Mouse (Mus musculus) left cerebral cortex, adult 2 months (tissue): ENCODE data around the gene Cnr2. TPM values are rescaled to one million over a fixed set of nuclear protein-coding genes. Genes with fewer than 3 reads are reported as not detected.

Experiments
- DNase-seq, 2 experiments: peaks; one replicate each; pipeline ENCODE4 v3.0.0; 2021 to 2022; ENCODE audit warnings: low spot score in 2 of 2, mixed read lengths in 1 of 2; ENCODE audit errors: extremely low spot score in 1 of 2
- H3K27ac ChIP-seq: fragments of 200-600 bp; 2 replicates; pipeline ENCODE4 v1.8.1; 2022
- H3K4me3 ChIP-seq: fragments of 200-600 bp; 2 replicates; pipeline ENCODE4 v1.8.1; 2022
- CTCF ChIP-seq: fragments of 200-600 bp; IDR thresholded peaks from 2 replicates; pipeline ENCODE4 v1.8.1; 2022; ENCODE audit warnings: antibody characterized with exemption, mild to moderate bottlenecking, moderate library complexity
- intact Hi-C: fragments of 180-260 bp; cut with DNase I; formaldehyde crosslinking; loops from one replicate; pipeline ENCODE4 v1.15.1; 2025
- total RNA-seq, 2 experiments: library from RNA; stranded (reverse); gene quantifications; 2 replicates each; pipeline ENCODE4 v1.2.3; 2021

The Cnr2 gene
- total RNA-seq, 2 experiments from 2014 or later: 0.11 TPM; not detected in 1

- no peak for TF ChIP-seq CTCF
- no peak for DNase-seq
- intact Hi-C loops: loop anchor here (1.0 kb wide), 1 partner anchor 9 kb away; the partner anchor contains the start of gene Lypla2
- H3K27ac ChIP-seq: peak overlapping the region; percentile 99
- H3K4me3 ChIP-seq: peak overlapping the region; percentile 59
Measured at GRCm38 (mm10) chr4:135962946-135963345, 67.8 kb downstream of the Cnr2 start.

- H3K27ac ChIP-seq: peak within 1 kb of the TSS; percentile 99
- intact Hi-C loops: loop anchor here (1.0 kb wide), 1 partner anchor 9 kb away; the partner anchor contains the start of gene Lypla2
- no peak for TF ChIP-seq CTCF
Measured at GRCm38 (mm10) chr4:135963457-135964193, 68.4 kb downstream of the Cnr2 start, which contains the start of gene Gale. TSS of gene Gale (plus strand) at chr4:135963727.

DNA sequence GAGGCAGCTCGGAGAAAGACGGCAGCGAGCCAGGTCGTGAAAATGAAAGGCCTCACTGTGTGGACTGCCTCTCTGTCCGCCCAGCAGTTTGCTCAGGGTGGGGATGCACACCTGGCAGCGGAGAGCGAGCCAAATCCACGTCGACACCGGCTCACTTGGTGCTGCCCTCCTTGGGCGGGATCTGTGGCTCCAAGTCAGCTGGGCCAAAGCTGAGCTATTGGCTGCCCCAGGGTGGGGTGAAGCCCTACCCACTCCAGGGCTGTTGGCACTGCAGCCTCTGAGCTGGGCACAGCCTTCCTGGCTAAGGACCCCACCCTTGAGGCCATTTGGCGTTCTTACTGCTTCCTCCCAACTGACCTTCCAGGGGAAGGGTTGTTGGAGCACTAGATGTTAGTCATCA lies 69.2 kb downstream of the Cnr2 start:
- peak overlapping the region; percentile 59 for H3K4me3 ChIP-seq
- intact Hi-C loops: no loop called here
- no peak for TF ChIP-seq CTCF
- peak overlapping the region; percentile 99 for H3K27ac ChIP-seq
- peak; percentile 48 to 50 for DNase-seq

More at GRCm38 (mm10) chr4:135963457-135964193, 68.4 kb downstream of the Cnr2 start, which contains the start of gene Gale:
- peak within 1 kb of the TSS; percentile 59 for H3K4me3 ChIP-seq
- peak; percentile 94 to 95 for DNase-seq

GRCm38 (mm10) chr4:135965113-135965512 lies 69.9 kb downstream of the Cnr2 start:
- Histone ChIP-seq H3K27ac (no peak overlapping the region), H3K4me3 (no peak overlapping the region)
- intact Hi-C loops: no loop called here
- no peak for TF ChIP-seq CTCF
- no peak for DNase-seq

DNA sequence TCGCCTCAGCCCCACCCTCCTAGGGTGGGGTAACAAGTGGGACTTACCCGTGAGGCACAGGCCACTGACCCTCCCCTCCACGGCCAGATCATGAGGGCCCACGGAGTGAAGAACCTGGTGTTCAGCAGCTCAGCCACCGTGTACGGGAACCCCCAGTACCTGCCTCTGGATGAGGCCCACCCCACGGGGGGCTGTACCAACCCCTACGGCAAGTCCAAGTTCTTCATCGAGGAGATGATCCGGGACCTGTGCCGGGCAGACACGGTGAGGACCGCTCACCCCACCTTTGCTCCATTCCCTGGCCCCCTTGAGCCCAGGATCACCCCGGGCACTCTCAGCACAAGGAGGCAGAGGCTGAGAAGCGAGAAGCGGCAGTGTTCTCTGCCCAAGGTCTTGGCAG lies 71.1 kb downstream of the Cnr2 start:
- TF ChIP-seq CTCF: no peak
- Histone ChIP-seq H3K27ac (no peak overlapping the region), H3K4me3 (no peak overlapping the region)
- intact Hi-C loops: no loop called here
- DNase-seq: no peak

DNA sequence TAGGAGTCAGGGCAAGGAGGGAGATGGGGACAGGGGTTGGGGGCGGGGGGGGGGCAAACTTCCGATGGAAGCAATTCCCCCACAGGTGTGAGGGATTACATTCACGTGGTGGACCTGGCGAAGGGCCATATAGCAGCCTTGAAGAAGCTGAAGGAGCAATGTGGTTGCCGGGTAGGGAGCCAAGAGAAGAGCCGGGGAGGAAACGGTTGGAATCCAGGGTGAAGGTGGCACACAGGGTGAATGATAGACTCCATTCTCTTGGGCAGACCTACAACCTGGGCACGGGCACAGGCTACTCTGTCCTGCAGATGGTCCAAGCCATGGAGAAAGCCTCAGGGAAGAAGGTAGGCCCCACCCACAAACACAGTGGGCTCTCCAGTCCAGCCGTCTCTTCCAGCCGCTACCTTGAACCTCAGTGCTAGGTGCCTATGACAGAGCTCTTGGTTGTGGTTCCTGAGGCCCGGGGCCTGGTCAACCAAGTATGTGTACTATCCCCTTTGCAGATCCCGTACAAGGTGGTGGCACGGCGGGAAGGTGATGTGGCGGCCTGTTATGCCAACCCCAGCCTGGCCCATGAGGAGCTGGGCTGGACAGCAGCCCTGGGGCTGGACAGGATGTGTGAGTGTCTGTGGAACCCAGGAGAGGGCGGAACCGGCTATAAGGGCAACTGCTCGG lies 72.0 kb downstream of the Cnr2 start:
- no peak for DNase-seq
- no peak overlapping the region for H3K4me3 ChIP-seq
- no peak for TF ChIP-seq CTCF
- intact Hi-C loops: no loop called here
- no peak overlapping the region for H3K27ac ChIP-seq

DNA sequence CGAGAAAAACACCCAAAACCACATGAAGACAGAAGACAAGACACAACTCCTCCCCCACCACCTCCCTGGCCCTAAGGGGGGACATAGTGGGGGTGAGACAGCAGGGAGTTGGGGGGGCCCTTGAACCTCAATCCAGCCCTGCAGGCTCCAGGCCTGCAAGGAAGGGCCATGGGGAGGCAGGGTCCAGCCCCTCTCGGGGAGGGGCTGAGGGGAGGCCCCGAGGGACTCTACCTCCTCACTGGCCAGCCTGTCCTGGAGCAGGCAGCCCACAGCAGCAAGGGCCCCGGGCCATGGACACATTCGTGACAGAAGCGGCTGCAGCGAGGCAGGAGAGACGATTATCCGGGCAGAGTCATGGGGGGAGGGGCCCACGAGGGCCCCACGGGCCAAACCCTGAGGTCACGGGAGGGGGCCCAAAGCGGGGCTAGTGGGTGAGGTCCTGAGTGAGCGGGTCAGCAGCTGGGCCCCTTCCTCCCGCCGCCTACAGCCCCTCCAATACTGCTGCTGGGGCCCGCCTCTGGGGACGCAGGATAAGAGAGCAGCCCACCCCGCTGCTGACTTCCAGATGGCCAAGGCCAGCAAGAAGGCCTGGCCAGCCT lies 73.2 kb downstream of the Cnr2 start:
- Histone ChIP-seq H3K27ac (no peak overlapping the region), H3K4me3 (no peak overlapping the region)
- DNase-seq: no peak
- TF ChIP-seq CTCF: no peak
- intact Hi-C loops: no loop called here

- TF ChIP-seq CTCF: no peak
- intact Hi-C loops: no loop called here
- no peak for DNase-seq
- H3K4me3 ChIP-seq: no peak overlapping the region
- no peak overlapping the region for H3K27ac ChIP-seq
Measured at GRCm38 (mm10) chr4:135969070-135969750, 74.0 kb downstream of the Cnr2 start.

Other genes starting within 250 kb of the Cnr2 start
- gene Ifnlr1, start 209.1 kb upstream of the Cnr2 start, total RNA-seq: under 1 TPM; 0.16 to 0.25 TPM
- gene Il22ra1, start 167.2 kb upstream of the Cnr2 start, total RNA-seq: under 1 TPM in 1 of 2 experiments, not detected in 1; 0.14 TPM
- gene Myom3, start 135.7 kb upstream of the Cnr2 start, total RNA-seq: 1 to 10 TPM in 1 of 2 experiments, under 1 TPM in 1; 0.96 to 1.4 TPM
- gene Srsf10, start 39.6 kb upstream of the Cnr2 start, total RNA-seq: 10 to 100 TPM; 70.8 to 82.2 TPM
- gene Pnrc2, start 21.5 kb upstream of the Cnr2 start, total RNA-seq: 10 to 100 TPM; 41.1 to 41.7 TPM
- gene Fuca1, start 25.3 kb downstream of the Cnr2 start, total RNA-seq: 10 to 100 TPM; 34.9 to 37.9 TPM
- 10 to 100 TPM; 33.4 to 34.1 TPM for gene Hmgcl, start 51.1 kb downstream of the Cnr2 start, total RNA-seq
- 10 to 100 TPM; 22.0 to 22.9 TPM for gene Gale, start 68.3 kb downstream of the Cnr2 start, total RNA-seq
- 10 to 100 TPM; 92.9 to 96.7 TPM for gene Lypla2, start 77.2 kb downstream of the Cnr2 start, total RNA-seq
- 10 to 100 TPM; 75.9 to 95.0 TPM for gene Pithd1, start 91.9 kb downstream of the Cnr2 start, total RNA-seq
- gene Eloa, start 126.4 kb downstream of the Cnr2 start, total RNA-seq: 10 to 100 TPM; 25.7 to 26.8 TPM
- 100 to 1,000 TPM; 271 to 308 TPM for gene Rpl11, start 158.0 kb downstream of the Cnr2 start, total RNA-seq
- 10 to 100 TPM; 26.8 to 36.1 TPM for gene Id3, start 248.1 kb downstream of the Cnr2 start, total RNA-seq